Mouse (Mus musculus): ENCODE measurements around the gene Capn1.

Gene Capn1

DNA sequence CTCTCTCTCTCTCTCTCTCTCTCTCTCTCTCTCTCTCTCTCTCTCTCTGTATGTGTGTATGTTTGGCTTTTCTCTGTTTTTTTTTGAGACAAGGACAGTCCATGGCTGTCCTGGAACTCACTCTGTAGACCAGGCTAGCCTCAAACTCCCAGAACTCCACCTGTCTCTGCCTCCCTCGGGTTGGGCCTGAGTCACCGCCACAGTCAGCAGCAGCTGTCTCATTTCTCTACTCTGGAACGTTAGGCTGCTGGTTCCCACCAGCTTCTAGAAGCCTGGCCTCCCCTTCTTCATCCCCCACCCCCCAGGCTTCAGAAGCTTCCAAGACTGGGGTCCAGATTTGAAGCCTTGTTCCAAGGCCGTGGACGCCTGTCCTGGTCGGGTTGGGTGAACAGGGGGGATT, 26.1 kb downstream of the Capn1 start:
- DNase-seq = no peak

DNA sequence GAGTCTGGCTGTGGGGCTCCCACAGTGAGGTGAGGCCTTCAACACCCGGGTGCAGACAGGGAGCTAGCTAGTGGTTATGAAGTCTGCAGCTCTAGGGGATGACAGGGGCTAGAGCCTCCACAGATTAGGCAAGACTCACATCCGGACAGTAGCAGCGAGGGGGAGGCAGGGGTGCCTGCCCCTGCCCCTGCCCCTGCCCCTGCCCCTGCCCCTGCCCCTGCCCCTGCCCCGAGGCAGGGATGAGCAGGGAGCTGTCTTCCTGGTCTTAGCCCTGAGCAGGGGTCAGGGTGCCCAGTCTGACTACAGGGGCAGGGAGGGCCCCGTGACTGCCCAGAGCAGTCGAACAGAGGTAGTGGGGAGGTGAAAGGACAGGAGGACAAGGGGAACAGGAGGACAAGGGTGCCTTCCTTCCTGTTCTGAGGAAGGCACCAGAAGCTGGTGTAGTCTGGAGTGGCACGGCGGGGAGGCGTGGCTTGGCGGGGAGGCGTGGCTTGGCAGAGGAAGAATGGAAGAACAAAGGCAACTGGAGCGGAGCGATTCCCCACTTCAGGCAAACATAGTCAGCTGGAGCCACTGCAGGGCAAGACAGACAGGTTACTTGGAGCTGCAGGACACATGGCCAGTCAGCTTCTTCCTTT, 26.8 kb downstream of the Capn1 start:
- DNase-seq = peak; percentile 84 to 86

DNA sequence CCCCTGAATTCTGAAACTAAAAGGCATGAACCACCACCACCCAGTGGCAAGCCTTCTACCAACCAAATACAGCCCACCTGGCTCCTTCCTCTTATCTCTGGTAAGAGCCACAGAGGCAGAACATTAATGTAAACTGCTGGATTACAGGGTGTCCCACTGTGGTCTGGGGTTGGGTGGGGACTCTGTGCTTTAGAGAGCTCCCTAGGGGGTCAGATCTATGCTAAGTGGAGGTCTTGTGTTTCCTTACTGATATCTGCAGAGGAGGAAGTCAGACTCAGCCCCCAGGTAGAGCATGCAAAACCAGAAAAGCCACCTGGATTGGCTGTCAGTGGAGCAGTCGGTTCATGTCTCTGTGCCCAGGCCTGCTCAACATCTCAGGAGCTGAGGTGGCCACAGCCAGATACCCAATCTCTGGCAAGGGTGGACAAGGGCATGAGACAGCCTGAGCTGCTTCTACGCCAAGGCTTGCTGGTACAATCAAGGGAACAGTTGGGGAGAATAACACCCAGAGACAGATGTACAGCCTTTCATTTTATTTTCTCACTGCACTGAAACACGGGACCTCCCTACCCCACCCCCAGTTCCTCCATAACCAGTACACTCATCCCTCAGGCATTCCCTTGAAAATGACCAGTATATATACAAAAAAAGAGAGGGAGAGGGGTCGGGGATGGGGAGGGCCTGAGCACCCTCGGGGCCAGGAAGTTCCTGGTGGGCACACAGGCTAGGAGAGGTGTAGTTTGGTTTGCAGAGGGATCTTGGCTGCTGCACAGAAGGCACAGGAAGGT, 27.5 kb downstream of the Capn1 start:
- no peak for DNase-seq

DNA sequence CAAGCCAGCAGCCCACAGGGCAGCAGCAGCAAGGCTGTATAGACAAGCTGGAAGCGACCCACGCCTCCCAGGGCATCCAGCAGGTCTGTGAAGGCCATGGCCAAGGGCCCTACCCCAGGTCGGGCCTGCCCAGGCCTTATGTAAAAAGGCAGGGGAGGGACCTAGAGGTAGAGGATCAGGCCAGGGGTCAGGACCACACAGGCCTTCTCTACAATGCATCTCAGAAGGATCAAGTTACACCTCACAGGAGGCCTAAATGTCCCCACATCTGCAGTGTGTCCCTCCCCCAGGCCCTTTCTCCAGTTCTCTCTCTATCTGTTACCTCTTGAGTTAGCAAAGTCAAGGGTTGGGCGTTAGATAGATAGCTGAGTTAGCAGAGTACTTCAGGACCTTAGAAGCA, 29.7 kb downstream of the Capn1 start, which contains the start of gene Slc22a20:
Slc22a20 (minus strand) TSS at position 101 of the 400 bp plus-strand sequence.
- no peak for DNase-seq

DNA sequence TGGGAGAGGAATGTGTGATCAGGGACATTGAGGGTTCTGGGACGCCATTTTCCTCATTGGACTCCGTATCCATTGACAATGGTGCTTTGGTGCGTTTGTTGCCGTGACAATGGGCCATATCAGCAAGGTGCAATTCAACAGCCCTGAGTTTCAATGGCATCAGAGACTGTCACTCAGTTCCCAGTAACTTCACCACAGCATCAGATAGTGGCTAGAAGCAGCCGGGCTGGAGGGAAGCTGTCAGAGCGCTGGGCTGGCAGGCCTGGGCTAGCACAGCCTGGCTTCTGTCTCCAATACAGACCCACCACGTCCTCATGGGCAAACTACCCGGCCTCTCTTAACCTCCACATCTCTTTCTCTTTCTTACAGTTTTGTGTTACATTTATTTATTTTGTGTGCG, 35.2 kb downstream of the Capn1 start:
- no peak for DNase-seq

DNA sequence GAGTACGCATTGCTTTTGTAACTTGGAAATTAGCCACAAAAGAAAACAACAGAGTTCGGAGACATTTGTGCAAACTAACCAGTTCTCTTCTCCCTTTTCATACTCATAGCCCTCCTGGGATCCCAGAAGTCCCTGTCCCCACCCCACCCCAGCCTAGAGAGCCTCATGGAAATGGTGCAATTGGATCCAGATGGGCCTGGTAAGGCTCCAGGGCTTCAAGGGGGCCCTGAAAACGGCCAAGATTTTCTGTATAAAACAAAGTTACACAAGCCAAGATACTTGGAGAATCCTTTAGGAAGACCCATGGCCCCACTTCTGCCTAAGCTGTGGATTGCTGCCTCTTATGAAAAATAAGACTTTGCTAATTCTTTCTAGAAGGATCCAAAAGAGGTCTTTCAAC, 38.0 kb downstream of the Capn1 start:
- DNase-seq = no peak

DNA sequence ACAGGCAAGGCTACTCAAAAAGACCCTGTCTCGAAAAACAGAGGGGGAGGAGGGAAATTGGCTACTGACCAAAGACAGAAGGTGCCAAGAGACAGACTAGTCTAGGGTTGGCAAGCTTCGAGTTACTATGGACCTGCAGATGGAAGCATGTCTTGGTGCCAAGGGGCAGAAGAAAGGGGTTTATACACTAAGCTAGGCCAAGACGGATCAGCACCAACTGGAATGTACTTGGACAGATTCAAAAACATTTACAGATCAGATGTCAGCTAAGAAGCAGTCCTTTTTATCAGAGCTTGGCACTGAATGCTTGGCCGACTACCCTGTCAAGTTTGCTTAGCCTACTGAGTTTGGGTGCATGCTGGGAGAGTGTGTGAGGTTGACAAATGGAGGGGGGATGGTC, 40.0 kb downstream of the Capn1 start:
- no peak for DNase-seq

DNA sequence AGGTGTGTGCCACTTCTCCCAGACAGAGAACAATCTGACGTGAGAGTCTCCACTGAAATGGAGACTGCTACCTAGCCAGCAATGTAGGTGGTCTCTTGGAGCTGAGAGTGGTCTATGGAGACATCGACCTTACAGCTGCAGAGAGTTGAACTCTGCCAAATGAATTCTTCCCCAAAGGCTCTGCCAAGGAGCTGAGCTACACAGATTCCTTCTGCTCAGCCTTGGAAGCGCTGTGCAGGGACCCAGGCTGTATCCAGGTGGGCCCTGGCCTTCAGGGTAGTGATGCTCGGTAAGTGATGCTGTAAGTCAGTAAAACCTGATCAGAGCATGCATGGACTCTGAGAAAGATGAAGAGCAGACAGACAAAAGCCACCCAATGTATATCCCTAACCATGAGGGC, 40.6 kb downstream of the Capn1 start:
- DNase-seq = no peak

DNA sequence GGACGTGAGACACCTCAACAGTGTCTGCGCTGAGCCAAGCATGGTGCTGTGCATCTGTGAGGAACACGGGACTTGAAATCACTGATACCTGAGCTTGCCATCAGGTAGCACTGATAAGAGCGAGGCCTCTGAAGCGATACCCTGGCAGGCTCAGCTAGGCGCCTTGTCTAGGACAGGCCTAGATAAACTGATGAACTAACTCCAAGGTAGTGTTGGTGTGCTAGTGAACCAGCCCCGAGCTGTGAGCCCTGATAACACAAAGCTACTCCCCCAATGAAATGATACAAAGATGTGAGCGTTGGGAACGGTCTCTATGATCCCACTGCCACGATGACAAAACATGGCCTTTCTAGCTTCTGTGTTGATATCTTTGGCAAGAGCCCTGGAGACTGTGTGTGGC, 48.0 kb downstream of the Capn1 start:
- no peak for DNase-seq

DNA sequence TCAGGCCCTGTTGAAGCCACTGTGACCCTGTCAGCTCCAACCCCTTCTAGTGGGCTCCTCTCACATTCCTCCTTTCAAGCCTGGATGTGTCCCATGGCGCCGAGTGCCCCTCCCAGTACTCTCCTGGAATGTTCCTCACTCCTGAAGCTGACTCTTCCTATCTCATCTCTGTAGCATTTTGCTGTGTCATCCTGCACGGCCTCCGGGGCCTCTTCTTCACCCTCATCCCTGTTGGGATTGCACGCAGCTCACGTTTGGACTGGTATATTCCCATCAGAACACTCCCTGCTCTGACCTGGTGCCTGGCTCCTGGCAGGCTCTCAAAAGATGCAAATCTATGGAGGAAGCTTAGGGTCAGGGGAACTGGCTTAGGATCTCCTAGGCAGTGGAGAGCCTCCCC, 48.9 kb downstream of the Capn1 start:
- DNase-seq = no peak

DNA sequence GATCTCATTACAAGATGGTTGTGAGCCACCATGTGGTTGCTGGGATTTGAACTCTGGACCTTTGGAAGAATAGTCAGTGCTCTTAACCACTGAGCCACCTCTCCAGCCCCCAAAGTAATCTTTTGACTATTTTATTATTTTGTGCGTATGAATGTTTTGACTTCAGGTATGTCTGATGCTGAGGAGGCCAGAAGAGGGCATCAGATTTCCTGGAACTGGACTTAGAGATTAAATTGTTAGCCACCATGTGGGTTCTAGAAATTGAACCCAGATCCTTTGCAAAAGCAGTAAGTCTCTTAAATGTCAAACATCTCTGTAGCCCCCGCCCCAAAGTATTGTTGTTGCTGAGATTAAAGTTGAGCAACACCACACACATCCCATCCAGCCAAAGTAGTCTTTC, 49.8 kb downstream of the Capn1 start:
- no peak for DNase-seq

DNA sequence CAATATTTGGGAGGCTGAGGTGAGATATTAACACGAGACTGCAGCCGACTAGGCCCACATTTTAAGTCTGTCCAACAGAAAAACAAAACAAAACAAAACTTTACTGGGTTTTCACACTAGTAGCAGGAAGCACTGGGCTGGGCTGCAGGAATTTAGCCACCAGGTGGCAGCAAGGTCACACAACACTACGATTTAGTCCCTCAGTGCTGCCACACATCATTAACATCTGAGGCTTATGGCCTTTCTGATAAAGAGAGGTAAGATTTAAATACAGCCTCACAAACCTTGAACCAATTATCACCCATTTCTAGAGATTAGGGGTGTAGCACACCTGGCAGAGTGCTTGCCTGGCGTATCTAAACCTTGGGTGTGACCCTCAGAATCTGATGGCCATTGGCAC, 50.4 kb downstream of the Capn1 start:
- peak; percentile 73 for DNase-seq

DNA sequence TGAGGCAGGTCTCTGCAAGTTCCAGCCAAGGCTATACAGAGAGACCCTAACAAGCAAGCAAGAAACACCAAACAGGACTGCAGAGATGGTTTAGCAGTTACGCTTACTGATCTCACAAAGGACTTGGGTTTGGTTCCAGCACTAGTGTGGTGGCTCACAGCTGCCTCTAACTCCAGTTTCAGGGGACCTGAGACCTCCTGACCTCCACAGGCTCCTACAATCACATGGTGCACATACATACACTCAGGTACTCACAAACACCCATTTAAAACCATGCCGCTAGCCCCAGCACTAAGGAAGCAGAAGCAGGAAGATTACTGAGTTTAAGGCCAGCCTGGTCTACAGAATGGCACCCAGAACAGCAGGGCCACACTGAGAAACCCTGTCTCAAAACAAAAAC, 50.9 kb downstream of the Capn1 start:
- DNase-seq = no peak

DNA sequence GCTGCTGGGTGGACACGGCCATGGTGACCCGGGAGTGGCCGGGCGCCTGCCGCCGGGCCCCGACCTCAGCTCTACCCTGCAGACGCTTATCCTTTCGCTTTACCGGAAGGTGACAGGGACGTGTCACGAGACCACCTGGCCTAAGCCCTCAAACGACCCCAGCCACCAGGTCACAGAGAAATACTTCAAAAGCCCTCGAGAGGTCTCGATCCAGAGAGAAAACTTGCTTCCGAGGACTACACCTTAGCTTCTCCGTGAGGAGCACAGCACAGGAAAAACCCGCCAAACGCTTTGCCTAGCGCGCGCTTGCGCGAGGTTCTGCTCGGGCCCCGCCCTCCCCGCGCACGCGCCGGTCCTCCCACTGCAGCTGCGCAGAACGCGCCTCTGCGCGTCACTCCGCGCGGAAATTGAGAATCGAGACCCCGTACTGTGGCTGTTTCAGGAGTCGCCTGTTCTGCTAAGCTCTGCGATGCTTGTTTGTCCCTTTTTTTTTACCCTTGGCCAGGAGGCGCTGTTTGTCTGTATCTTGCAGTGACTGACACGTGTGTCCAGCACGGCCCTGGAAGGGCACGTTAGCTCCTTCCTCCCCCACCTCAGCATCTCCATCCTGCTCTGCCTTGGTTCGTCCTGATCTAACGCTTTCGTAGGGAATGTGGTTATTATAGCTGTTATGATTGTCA, 51.7 kb downstream of the Capn1 start, which contains the start of gene Pola2:
Pola2 (minus strand) TSS at position 320 of the 680 bp plus-strand sequence.
- peak; percentile 86 for DNase-seq

DNA sequence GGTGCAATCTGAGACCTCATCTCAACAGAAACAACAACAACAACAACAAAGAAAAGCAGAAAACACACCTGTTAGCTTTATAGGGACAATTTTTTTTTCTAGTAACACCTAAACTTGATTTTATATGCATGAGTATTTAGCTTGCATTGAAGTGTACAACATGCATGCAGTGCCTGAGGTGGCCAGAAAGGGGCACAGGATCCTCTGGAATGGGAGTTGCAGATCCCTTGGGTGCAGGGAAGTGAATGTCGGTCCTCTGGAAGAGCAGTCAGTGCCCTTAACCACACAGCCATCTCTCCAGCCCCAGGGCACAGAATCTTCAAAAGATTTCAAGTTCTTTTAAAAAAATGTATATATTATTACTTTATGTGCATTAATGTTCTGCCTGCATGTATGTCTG, 53.0 kb downstream of the Capn1 start:
- no peak for DNase-seq

DNA sequence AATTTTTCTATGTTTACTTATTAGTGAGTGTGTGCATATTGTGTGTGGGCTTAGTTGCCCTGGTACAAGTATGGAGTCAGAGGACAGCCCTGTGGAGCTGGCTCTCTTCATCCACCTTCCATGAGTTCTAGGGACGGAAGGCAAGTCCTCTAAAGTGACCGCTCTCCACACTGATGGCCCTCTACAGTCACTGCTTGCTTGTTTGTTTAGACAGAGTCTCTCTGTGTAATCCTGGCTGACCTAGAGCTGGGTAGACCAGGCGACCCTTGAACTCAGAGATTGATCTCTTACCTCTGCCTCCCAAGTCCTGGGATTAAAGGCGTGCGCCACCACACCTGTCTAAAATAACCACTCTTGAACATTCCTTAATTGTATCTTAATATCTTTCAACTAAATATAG, 58.3 kb downstream of the Capn1 start:
- DNase-seq = no peak

DNA sequence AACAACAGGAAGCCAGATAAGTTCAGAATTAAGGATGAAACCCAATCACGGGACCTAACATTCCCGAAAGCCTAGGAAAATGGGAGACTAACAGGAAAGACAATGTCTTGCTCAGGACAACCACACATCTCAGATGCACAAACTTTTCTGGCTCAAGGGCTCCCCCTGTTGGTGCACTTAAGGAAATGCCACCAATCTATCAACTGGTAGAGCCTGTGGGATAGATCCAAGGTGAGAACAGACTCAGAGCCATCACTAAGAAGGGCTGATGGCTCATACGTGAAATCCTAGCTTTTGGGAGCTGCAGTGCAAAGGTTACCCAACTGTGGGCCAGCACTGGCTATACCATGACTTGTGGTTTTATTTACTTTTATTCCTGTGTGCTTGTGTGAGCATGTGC, 59.0 kb downstream of the Capn1 start:
- peak; percentile 80 to 87 for DNase-seq

DNA sequence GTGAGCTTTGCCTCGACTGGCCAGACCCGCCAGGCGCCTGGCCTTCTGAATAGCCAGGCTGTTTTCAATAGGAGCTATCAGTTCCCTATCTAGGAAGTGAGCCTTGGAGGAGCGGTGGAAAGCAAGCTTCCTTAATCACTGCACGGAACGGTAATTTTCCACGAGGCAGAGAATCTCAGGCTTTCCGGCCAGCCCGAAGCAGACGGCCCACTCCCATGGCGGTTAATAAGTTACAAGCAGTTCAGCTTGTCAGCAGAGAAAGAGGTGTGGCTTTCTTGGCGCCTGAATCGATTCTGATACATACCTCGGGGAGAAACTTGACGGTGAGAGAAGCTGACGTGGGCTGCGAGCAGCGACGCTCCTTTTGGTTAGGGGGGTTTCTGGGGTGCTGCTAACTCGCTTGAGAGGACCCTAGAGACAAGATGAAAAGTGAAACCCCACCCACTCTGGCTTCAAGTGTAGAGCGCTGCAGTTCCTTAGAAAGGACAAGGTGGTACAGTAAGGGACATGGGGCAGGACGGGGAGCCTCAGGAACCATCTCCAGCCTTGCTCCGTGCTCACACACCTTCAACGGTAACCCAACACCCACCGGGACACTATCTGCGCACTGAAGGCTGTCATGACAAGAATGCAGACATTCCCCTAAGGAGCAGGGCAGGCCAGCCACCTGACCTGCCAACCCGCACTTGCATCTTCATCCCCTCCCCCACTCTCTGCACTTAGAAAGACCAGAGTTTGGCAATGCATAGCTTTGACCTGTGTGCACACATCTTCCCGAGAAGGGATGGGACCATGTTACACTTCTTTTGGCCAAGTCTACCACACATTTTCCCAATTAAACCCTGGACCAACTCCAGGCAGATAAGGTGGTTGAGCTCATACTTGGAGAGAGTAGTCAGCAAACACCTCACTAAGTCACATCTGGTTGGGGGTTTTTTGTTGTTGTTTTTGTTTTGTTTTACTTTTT, 59.7 kb downstream of the Capn1 start:
- DNase-seq = peak; percentile 60 to 68

DNA sequence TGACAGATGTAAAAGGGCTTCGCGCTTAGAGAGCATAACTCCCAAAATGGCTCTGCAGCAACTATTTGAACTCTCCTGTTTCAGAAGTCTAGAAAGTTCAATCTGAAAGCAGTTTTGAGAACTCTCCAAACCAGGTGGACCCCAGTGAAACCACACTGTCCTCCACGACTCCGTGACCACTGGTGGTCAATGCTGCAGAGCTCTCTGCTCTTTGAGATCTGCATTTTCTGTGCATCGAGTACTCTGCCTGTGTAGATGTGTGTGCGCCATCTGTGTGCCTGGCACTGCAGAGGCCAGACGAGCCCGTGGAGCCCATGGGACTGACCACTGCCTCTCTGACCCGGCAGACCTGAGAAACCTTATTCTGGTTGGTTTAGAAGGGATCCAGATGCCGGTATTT, 60.8 kb downstream of the Capn1 start:
- no peak for DNase-seq

DNA sequence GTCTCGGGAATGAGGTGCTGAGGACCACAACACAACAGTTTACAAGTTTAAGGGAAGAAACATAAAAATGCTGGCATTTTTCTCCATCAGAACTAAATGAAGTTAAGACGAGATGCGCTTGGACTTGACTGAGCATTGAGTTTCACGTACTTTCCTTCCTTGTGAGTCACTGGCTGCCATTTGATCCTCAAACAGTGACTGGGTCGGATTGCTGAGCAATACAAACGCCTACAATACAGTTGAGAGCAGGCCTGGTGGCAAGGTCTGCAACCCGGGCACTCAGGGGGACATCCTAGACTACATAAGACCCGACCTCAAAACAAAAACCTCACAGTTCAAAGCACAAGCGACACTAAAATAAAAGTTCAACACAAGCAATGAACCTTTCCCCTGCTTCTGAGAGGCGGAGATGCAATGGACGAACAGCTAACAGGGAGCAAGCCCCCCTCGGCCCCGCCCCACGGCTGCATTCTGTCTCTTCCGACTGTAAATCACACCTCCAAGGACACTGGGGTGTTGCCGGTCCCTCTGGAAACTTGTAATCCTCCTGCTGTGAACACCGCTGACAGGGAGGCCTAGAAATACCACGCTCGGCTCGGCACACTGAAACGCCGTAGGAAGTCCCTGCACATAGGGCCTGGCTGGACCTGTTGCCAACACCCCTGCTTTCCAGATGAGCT, 61.5 kb downstream of the Capn1 start:
- DNase-seq = no peak

DNA sequence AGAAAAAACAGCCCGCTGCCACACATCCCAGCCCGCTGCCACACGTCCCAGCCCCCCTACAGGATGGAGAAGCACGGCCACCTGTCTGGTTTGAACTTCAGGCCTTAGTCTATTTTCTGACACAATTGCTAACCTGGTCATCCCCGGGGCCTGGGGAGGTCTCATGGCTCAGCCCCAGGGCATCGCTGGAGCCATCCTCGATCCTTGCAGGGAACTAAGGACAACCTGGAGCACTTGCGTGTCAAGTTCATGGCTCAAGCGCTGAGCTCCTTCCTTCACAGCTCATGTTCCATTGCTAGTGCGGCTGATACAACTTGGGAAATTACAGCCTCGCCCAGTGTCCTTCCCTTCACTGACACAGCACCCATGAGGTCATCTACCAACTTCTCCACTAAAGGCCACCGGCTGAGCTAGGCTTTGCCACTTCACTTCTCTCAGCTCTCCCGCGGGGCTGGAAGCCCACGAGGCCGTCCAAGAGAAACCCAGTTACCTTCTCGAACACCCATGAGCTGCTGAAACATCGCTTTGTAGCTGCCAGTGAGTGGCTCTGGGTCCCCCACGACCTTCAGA, 62.4 kb downstream of the Capn1 start:
- DNase-seq = peak in 1 of 2 experiments; percentile 10
